Mouse (Mus musculus) limb, embryonic 13.5 days (tissue): ENCODE data around the gene Emc8. TPM values are rescaled to one million over a fixed set of nuclear protein-coding genes. Genes with fewer than 3 reads are reported as not detected.
"Not testable (repeated sequence)": the region's sequence is repeated elsewhere in the genome, so short reads cannot be mapped to it uniquely, and the experiment has no call there.

Experiments used
- ATAC-seq: fragments of 200-750 bp; cut with Nextera tagmentation; 2 replicates; pipeline ENCODE4 v1.8.0; 2017; ENCODE audit warnings: low read depth, moderate number of reproducible peaks, moderate TSS enrichment; ENCODE audit not compliant: low FRiP score
- H3K27ac ChIP-seq: fragments of 300-500 bp; sonication (generic); 2 replicates; pipeline ENCODE4 v1.5.1; 2015; ENCODE audit warnings: inconsistent platforms, mild to moderate bottlenecking, moderate library complexity
- H3K27me3 ChIP-seq: fragments of 300-500 bp; sonication (generic); 2 replicates; pipeline ENCODE4 v1.6.1; 2015; ENCODE audit warnings: mild to moderate bottlenecking, inconsistent platforms
- H3K36me3 ChIP-seq: fragments of 300-500 bp; sonication (generic); 2 replicates; pipeline ENCODE4 v1.6.1; 2015; ENCODE audit warnings: inconsistent platforms, mild to moderate bottlenecking, moderate library complexity
- H3K4me1 ChIP-seq: fragments of 300-500 bp; sonication (generic); 2 replicates; pipeline ENCODE4 v1.6.1; 2015; ENCODE audit warnings: inconsistent platforms
- H3K4me2 ChIP-seq: fragments of 300-500 bp; sonication (generic); replicated peaks from 2 replicates; pipeline ENCODE4 v1.6.1; 2015; ENCODE audit warnings: inconsistent platforms, mild to moderate bottlenecking, moderate library complexity
- H3K4me3 ChIP-seq: fragments of 300-500 bp; sonication (generic); 2 replicates; pipeline ENCODE4 v1.5.1; 2015; ENCODE audit warnings: moderate library complexity, mild to moderate bottlenecking, inconsistent platforms
- H3K9ac ChIP-seq: fragments of 300-500 bp; sonication (generic); 2 replicates; pipeline ENCODE4 v1.6.1; 2015; ENCODE audit warnings: mild to moderate bottlenecking, inconsistent platforms
- H3K9me3 ChIP-seq: fragments of 300-500 bp; sonication (generic); 2 replicates; pipeline ENCODE4 v1.6.1; 2016; ENCODE audit warnings: inconsistent platforms
- WGBS: fragments of 180-500 bp; shearing (Covaris S2); methylation state at CpG from one replicate; pipeline ENCODE4 v1.1.7; 2015; 5-methylcytosine and 5-hydroxymethylcytosine counted together
- polyA plus RNA-seq: library from polyadenylated mRNA; unstranded; fragments of >200 nt; fragmentation: Nextera tagmentation; extraction: Ambion mirVana; gene quantifications from 2 replicates; pipeline ENCODE4 v1.2.1, GENCODE M21; 2015

Emc8 gene
- polyA plus RNA-seq, 1 experiment from 2014 or later: 248 TPM

- Histone ChIP-seq H3K4me2 (no peak overlapping the region), H3K9me3 (no peaks in the 10 kb centered on the region), H3K4me1 (peaks cover 10% of the 10 kb centered on the region), H3K27me3 (peaks cover 21% of the 10 kb centered on the region; the same call in 1 of the 2 replicates), H3K27ac (no peak overlapping the region), H3K9ac (no peak overlapping the region), H3K36me3 (no peaks in the 10 kb centered on the region), H3K4me3 (no peak overlapping the region)
- WGBS: 14% methylated on average over 10 of the region's 10 CpGs
- ATAC-seq: no peak
Measured at GRCm38 (mm10) chr8:120683602-120684001, 15.2 kb upstream of the Emc8 start.

GRCm38 (mm10) chr8:120681113-120681512 is 12.7 kb upstream of the Emc8 start:
- no peaks in the 10 kb centered on the region for H3K36me3 ChIP-seq
- no peak overlapping the region for H3K27ac ChIP-seq
- 79% methylated on average over 10 of the region's 10 CpGs for WGBS
- ATAC-seq: no peak
- 0 out of 2 replicates have a peak overlapping the region, but pooled peaks have one; percentile 8 for H3K9ac ChIP-seq
- H3K4me3 ChIP-seq: no peak overlapping the region
- H3K27me3 ChIP-seq: peaks cover 10% of the 10 kb centered on the region; the same call in 1 of the 2 replicates
- no peaks in the 10 kb centered on the region for H3K9me3 ChIP-seq
- H3K4me1 ChIP-seq: peaks cover 10% of the 10 kb centered on the region
- H3K4me2 ChIP-seq: no peak overlapping the region

- H3K9ac ChIP-seq, H3K4me3 ChIP-seq, H3K36me3 ChIP-seq, H3K27ac ChIP-seq, H3K9me3 ChIP-seq, H3K4me2 ChIP-seq, ATAC-seq: not testable (repeated sequence)
- peaks cover 10% of the 10 kb centered on the region; the same call in 1 of the 2 replicates for H3K27me3 ChIP-seq
- peaks cover 10% of the 10 kb centered on the region for H3K4me1 ChIP-seq
- 57% methylated on average over 7 of the region's 7 CpGs for WGBS
Measured at GRCm38 (mm10) chr8:120680405-120680804, 12.0 kb upstream of the Emc8 start.

GRCm38 (mm10) chr8:120679629-120680387 is 11.4 kb upstream of the Emc8 start:
- Histone ChIP-seq H3K9me3 (no peaks in the 10 kb centered on the region), H3K4me3 (no peak overlapping the region), H3K9ac (no peak overlapping the region), H3K27ac (no peak overlapping the region), H3K4me2 (no peak overlapping the region), H3K4me1 (peaks cover 4% of the 10 kb centered on the region), H3K36me3 (peaks cover 5% of the 10 kb centered on the region; the same call in 1 of the 2 replicates), H3K27me3 (peaks cover 10% of the 10 kb centered on the region; the same call in 1 of the 2 replicates)
- no peak for ATAC-seq
- WGBS: 55% methylated on average over 11 of the region's 11 CpGs

GRCm38 (mm10) chr8:120678447-120678846 is 10.1 kb upstream of the Emc8 start:
- Histone ChIP-seq H3K9me3 (no peaks in the 10 kb centered on the region), H3K4me3 (no peak overlapping the region), H3K36me3 (peaks cover 14% of the 10 kb centered on the region), H3K4me2 (no peak overlapping the region), H3K27me3 (peaks cover 10% of the 10 kb centered on the region; the same call in 1 of the 2 replicates), H3K27ac (no peak overlapping the region), H3K9ac (no peak overlapping the region), H3K4me1 (no peaks in the 10 kb centered on the region)
- WGBS: 14% methylated on average over 10 of the region's 10 CpGs
- peak; percentile 44; the same call in 1 of the 2 replicates for ATAC-seq

GRCm38 (mm10) chr8:120675718-120676117 is 7.3 kb upstream of the Emc8 start:
- Histone ChIP-seq H3K4me1 (no peaks in the 10 kb centered on the region), H3K4me3 (no peak overlapping the region), H3K4me2 (no peak overlapping the region), H3K9ac (no peak overlapping the region), H3K27me3 (no peaks in the 10 kb centered on the region), H3K9me3 (no peaks in the 10 kb centered on the region), H3K27ac (no peak overlapping the region), H3K36me3 (peaks cover 42% of the 10 kb centered on the region)
- 77% methylated on average over 8 of the region's 8 CpGs for WGBS
- ATAC-seq: no peak

GRCm38 (mm10) chr8:120673298-120673697 is 4.9 kb upstream of the Emc8 start:
- no peak overlapping the region for H3K27ac ChIP-seq
- H3K27me3 ChIP-seq: no peaks in the 10 kb centered on the region
- H3K36me3 ChIP-seq: peaks cover 52% of the 10 kb centered on the region
- no peaks in the 10 kb centered on the region for H3K9me3 ChIP-seq
- H3K4me2 ChIP-seq: no peak overlapping the region
- ATAC-seq: no peak
- no peak overlapping the region for H3K4me3 ChIP-seq
- 95% methylated on average over 7 of the region's 7 CpGs for WGBS
- H3K9ac ChIP-seq: no peak overlapping the region
- peaks cover 7% of the 10 kb centered on the region for H3K4me1 ChIP-seq

- H3K36me3 ChIP-seq: peaks cover 52% of the 10 kb centered on the region
- H3K4me2 ChIP-seq: no peak overlapping the region
- H3K9me3 ChIP-seq: no peaks in the 10 kb centered on the region
- peaks cover 7% of the 10 kb centered on the region for H3K4me1 ChIP-seq
- no peak overlapping the region for H3K4me3 ChIP-seq
- 91% methylated on average over 16 of the region's 16 CpGs for WGBS
- no peak overlapping the region for H3K27ac ChIP-seq
- ATAC-seq: no peak
- H3K9ac ChIP-seq: no peak overlapping the region
- no peaks in the 10 kb centered on the region for H3K27me3 ChIP-seq
Measured at GRCm38 (mm10) chr8:120672626-120673229, 4.4 kb upstream of the Emc8 start.

GRCm38 (mm10) chr8:120671775-120672174 is 3.4 kb upstream of the Emc8 start:
- 80% methylated on average over 6 of the region's 6 CpGs for WGBS
- H3K9me3 ChIP-seq: no peaks in the 10 kb centered on the region
- peaks cover 11% of the 10 kb centered on the region for H3K4me1 ChIP-seq
- no peak overlapping the region for H3K4me2 ChIP-seq
- H3K9ac ChIP-seq: no peak overlapping the region
- ATAC-seq: no peak
- no peak overlapping the region for H3K27ac ChIP-seq
- H3K27me3 ChIP-seq: no peaks in the 10 kb centered on the region
- no peak overlapping the region for H3K4me3 ChIP-seq
- H3K36me3 ChIP-seq: peaks cover 52% of the 10 kb centered on the region

- H3K4me2 ChIP-seq: peak within 1 kb of the TSS; percentile 92
- H3K4me3 ChIP-seq: peak within 1 kb of the TSS; percentile 97
- H3K27ac ChIP-seq: peak within 1 kb of the TSS; percentile 87
- WGBS: under 1% methylated on average over 97 of the region's 105 CpGs
- no peaks in the 10 kb centered on the region for H3K27me3 ChIP-seq
- peaks cover 39% of the 10 kb centered on the region for H3K36me3 ChIP-seq
- H3K9ac ChIP-seq: peak within 1 kb of the TSS; percentile 98
- no peaks in the 10 kb centered on the region for H3K9me3 ChIP-seq
- H3K4me1 ChIP-seq: peaks cover 41% of the 10 kb centered on the region
- ATAC-seq: peak; percentile 92
Measured at GRCm38 (mm10) chr8:120667561-120668373, 606 bp downstream of the Emc8 start, which contains the start of the genes Gm27021 and Cox4i1. Gene Gm27021 (minus strand): TSS chr8:120668079. Gene Cox4i1 (plus strand): TSS chr8:120668222.

- no peak for ATAC-seq
- Histone ChIP-seq H3K9me3 (no peaks in the 10 kb centered on the region), H3K4me1 (peaks cover 41% of the 10 kb centered on the region), H3K27me3 (no peaks in the 10 kb centered on the region), H3K27ac (peak overlapping the region; percentile 87; the same call in 1 of the 2 replicates), H3K9ac (peak overlapping the region; percentile 98), H3K4me3 (peak overlapping the region; percentile 97), H3K36me3 (peaks cover 31% of the 10 kb centered on the region), H3K4me2 (peak overlapping the region; percentile 89)
- 3% methylated on average over 17 of the region's 17 CpGs for WGBS
Measured at GRCm38 (mm10) chr8:120666807-120667470, 1.4 kb downstream of the Emc8 start.
